Mouse (Mus musculus) urinary bladder, adult 18-20 months (tissue): ENCODE results near the gene Mlf2.
A peak's percentile ranks its signal among the peaks of the same experiment; 100 is the strongest.

ENCODE experiments used
- DNase-seq, 2 experiments: peaks; one replicate each; pipeline ENCODE4 v3.0.0; 2022; ENCODE audit warnings: low spot score in 2 of 2, mixed read lengths in 2 of 2

The Mlf2 gene

DNA sequence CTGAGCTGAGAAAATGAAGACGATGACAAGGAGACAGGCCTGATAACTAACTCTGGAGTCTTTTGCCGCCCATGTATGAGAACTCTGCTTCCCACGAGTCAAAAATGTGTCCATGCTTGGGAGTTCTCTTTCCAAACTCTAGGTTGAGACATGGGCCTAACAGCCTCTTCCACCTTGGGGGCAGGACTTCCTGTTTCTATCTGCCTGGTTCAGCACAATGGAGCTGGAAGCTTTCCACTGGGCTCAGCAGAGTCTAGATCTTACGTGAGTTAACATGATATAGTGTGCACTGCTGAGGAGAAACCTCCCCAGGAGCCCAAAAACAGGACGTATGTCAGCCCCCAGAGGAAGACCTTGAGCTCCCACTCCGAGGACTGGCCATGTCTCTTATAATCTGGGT, 18.0 kb upstream of the Mlf2 start:
- DNase-seq, result no peak

DNA sequence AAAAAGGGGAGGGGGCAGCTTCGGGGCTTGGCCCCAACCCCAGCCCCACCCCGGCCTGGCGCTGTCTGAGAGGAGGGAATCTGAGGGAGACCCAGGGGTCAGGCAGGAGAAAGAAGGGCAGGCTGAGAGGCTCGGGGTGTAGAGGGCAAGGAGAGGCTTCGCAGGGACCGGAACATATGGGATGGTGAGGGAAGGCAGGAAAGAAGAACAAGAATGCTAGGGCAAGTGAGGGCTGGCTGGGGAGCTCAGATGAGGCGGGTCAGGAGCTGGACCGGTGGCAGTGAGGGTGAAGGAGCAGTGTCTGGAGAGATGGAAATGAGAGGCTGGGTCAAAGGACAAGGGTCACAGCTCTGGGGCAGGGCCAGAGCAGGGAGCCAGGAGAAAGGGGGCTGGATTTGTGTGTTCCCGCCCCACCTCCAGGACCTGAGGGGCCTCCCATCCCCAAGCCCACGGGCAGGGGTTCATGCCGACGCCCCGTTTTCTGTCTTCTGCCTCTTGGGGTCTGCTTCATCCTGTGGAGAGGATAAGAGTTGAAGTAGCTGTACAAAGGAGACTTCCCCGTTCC, 17.4 kb upstream of the Mlf2 start:
- DNase-seq, result no peak

DNA sequence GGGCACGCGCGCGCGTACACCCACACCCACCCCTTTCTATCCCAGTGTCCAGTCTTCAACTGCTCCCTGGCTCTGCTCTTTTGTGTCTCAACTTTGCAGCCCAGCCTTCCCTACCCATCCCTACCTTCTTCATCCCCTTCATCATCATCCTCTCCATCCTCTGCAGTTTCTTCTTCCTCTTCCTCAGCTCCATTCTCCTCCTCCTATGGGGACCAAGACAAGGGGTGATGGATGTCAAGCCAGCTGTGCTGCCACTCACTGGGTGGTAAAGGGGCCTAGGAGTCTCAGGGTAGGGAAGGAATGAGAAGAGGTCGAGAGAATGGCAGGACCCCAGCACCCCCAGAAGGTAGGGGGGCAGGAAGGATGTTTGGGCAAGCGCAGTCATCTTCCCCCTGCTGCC, 16.7 kb upstream of the Mlf2 start:
- no peak for DNase-seq

DNA sequence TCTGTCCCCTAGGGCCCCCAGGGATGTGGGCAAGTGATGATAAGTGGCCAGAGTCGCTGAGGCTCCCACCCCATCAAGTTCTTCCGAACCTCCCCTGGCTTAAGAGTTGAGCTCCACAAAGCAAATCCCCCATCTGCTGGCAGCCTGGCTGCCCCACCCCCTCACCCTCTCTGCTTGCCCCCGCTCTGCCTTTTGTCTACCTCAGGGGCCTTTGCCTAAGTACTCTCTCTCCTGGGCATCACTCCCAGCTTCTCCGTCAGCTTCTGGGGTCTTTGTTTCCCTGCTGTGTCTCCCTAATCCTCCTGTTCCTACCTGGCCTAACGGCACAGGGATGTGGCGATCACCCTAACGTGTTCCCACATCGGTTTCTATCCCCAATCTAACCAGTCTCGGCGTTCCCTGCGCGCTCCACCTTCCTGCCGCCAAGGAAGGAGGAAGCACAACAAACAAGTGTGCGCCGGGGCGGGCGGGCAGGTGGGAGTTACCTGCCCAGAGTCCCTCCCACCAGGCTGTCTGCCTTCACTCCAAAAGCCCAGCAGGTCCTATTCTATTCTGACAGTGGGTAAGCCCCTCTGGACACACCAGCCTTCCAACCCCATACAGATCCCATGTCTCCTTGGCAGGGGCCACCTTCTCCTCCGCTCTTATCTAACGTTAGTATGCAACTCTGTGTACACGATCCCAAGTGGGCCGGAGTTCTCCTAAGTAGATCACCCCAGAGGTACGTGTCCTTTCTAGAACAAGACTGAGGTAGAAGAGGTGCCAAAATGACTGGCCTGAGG, 15.8 kb upstream of the Mlf2 start:
- DNase-seq, result peak; percentile 44 to 52

DNA sequence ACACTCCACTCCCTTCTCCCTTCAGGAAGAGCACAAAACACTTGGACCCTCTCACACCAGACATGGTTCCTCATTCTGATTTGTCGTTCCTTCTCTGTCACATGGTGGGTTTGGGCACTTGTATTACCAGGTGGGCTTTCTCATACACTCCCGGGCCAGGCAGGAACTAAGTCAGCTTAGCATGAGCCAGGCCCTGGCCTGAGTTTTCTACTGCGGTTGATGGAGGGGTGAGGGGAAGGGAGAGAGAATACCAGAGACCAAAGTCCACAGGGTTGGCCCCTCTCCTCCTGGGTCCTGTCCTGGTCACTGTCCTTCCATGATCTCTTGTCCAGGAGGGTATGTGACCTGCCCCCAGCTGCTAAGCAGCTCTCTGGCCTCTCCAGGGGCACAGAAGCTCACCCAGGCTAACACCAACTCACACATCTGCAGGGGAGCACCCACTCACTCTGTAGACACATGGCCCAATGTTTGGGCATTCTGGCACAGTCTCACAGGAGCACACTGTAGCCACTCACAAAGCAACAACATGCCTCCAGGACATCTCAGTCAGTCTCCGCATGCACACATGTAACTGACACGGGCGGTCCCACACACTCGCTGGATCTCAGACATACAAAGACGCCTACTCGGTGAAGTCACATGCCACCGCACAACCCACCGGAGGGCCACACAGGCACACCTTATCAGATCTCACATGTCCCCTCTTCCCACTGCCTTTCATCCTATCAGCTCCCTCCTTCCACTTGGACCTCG, 15.1 kb upstream of the Mlf2 start:
- no peak for DNase-seq

DNA sequence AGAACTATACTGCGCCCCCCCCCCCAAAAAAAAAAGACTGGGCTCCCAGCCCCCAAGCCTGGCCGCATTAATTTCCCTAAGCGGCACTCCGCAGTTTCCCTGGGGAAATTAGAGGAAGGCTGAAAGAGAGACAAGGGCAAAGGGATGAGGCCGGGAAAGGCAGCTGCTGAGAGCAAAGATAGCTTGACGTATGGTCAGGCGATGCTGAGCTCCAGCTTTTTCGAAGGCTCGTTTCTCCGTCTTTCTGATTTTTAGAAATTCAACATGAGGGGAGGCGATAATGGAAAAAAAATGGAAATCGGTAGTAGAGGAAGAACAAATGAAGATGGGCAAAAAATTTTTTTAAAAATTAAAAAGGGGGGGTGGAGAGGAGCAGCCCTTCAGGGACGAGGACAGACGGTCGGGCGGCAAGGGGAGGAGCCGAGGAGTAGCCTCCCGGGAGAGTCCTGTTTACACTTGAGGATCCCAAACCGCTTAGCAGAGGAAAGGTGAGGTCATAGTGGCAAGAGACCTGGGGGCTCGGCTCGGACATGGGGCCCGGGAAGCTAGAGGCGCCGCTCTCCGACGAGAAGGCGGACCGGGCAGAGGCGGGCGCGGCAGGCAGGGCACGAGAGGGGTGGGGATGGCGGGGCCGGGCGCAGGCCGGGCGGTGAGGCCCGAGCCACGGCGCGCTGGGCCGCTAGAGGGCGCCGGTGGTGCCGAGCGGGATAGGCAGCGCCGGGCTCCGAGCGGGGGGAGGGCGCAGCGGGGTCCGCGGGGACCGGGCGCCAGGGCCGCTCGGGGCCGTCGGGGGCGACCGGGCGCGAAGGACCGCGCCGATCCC, 14.3 kb upstream of the Mlf2 start:
- peak; percentile 84 to 88 for DNase-seq

DNA sequence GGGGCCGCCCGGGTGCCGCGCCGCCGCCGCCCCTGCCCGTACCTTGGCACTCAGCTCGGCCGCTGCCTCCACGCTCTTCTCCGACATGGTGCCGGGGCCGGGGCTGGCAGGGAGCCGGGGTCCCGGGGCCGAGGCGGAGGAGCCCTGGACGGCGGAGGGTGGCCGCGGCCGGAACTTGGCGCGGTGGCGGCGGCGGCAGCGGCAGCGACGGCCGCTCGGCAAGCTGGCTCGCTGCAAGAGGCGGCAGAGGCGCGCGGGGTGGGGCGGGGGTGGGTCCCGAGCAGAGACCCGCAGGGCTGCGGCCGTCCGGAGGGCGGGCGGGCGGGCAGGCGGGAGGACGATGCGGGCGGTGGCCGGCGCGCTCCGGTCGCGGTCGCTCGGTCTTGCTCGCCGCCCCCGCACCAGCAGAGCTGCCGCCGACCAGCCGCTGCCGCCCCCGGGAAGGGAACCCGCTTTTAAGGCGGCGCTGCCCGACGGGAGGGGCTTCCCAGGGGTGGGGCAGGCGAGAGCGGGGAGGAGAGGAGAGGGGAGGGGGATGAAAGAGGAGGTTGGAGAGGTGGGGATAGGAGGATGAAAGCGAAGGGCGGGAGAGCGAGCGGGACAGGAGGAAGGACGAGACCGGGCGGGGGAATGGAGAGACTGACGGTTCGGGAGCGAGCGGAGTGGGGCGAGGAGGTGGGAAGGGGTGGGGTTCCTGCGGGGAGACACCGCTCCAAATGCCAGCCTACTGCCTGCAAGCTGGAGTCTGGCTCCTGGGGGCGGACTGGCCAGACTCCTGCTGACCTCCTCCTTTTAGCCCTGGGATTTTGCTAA, 13.5 kb upstream of the Mlf2 start:
- peak; percentile 78 to 90 for DNase-seq

DNA sequence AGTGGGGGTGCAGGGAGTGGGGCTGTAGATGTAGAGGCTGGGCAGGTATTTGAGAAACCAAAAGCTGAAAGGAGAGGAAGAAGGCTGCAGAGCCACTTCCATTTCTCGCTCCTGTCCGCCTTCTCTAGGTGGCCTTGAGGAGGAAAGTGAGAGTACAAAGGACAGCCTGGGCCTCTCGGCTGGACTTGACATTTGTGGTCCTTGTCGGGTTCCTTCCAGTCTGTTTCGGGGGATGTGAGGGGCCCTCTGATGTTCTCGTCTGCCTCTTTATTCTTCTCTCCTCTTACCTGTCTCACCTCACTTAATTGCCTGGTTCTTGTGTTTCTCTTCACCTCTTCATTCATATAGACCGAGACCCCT, 12.9 kb upstream of the Mlf2 start:
- no peak for DNase-seq

DNA sequence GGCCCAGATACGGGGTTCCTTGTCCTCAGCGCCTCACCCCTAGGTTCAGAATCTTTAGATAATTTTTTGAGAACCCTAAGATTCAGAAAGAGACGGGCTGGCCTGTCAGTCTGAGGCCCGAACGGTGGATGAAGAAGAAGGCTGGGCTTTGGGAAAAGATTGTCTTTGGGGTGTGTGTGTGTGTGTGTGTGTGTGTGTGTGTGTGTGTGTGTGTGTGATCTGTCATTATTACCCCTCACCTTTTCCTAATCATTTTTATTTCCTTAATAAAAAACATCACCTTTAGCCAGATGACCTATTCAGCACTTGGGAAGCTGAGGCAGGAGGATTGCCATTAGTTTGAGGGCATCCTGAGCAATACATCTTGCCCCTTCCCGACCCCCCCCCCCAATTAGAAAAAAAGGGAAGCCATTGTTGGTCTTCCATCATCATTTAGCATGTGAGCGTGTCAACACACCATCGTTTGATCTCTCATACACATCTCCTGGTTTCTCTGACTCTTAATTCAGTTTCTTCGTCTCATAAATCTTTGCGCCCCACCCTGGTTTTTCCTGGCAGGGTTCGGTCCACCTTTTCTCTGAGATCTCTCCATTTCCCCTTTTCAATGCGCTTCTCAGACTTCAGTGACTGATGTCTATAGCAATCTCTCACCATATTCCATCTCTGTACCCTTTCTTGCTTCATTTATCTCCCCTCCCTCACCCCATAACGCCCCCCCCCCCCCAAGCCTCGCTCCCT, 12.1 kb upstream of the Mlf2 start:
- DNase-seq, result no peak

DNA sequence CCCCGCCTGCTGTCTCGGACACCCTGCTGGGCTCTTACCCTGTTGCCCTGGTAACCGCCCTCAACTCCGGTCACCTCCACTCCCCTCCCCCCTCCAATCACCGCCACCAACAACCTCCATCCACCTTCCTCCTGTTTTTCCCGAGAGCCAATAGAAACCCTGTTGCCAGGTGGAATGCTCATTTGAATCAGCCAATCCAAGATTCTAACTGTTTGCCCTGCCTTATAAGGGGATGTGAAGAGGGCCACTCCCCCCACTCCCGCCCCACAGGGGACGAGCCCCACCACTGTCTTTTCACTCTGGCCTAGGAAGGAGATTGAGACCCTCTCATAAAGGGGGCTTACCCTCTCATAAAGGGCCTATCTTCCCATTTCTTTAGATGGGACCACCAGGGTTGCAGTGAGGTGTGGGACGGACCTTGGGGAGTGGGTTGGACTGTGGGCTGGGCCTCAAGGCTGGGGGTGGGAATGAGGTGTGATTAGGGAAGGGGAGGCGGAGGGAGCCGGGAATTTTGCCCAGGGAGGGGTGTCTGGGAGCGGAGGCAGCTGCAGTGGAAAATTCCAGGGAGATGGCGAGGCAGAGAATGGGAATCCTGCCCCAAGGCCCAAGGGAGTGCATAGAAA, 11.4 kb upstream of the Mlf2 start, which contains the start of gene Ptms:
Gene Ptms, minus strand, starts transcription at position 409 of the 623 bp plus-strand sequence.
- DNase-seq, result peak; percentile 59 to 91

DNA sequence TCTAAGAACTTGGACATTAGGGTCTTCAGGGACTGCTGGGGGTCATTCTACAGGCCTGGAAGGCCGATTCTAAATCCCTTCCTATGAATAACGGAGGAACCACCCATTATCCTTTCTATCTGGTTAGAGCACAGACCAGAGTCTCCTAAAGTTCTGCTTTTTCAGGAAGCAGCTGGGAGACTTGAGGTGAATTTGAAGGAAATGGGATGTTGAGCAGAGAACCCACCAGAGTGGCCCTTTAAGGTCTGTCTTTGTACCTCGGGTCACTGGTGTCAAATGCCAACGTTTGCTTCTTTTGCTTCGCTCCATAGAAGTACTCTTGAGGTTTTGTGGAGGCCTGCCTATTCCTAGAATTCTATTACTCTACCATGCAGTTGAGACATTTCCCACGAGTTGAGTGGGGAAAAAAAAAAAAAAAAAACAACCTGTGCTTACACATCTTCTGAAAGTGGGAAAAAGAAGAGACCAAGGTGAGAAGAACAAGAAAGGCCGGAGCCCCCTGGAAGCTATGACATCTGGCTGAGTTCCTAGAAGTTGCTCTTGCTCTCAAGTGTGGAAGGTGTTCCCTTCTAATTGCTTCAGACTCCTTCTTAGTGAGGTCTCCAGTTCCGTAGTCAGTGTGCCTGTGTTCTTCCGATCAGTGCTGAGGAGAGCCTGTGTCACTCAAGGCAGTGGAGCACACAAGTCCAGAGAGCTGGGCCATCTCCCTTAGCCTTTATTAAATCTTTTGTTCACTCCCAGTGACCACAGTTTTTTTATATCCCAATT, 10.7 kb upstream of the Mlf2 start:
- DNase-seq, result no peak

DNA sequence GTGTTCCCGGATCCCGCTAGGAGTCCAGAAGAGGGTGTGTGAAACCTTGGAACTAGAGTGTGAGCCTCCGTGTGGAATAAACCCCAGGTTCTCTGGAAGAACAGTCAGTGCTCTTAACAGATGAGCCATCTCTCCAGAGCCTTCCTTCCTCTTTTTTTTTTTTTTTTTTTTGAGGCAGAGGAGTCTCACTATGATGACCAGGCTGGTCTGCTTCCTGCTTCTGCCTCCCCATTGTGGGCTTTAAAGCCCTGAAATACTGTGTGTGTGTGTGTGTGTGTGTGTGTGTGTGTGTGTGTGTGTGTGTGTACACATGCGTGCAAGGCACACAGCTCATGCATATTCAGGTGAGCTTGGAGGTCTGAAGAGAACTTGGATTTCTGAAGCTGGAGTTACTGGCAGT, 9.6 kb upstream of the Mlf2 start:
- DNase-seq, result no peak

DNA sequence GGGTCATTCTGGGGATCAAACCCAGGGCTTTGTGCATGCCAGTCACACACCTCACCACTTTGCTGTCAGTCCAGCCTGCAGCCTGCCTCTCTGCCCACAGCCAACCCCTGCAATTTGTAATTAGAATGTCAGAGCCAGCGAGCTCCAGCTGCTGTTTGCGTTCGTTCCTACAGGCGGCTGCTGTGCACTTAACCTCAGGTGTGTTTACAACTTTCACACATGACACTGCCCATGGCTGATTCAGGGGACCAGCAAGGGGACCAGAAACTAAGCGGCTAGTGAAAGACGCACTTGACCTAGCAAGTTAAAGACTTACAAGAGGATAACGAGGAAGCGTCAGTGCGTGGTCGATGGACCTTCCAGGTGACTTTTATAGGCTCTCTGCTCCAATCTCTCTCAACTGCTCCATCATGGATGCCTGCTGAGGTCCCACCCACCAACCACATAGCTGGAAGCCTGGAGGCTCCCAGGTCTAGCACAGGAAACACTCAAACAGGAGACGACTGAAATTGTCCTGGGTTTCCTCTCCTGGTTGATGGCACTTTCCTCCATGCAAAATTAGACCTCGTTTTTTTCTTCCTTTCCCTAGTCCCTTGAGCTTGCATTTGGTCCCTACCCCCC, 5.9 kb upstream of the Mlf2 start:
- DNase-seq, result no peak

DNA sequence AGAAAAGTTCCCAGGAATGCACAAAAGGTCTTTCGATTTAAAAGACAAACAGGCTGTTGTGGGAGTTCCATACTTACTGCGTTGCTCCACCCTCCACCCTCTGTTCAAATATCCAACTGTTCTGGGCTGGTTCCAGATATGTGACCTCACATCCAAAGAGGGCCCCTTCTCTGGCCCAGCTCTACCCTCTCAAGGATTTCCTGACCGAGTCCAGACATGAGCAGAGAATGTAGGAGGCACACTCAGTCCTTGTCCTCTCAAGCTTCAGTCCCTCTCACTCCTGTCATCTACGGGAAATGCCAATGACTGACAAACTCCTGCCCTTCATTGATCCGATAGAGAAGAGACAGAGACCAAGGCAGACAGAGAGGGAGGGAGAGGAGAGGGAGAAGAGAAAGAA, 5.2 kb upstream of the Mlf2 start:
- no peak for DNase-seq

DNA sequence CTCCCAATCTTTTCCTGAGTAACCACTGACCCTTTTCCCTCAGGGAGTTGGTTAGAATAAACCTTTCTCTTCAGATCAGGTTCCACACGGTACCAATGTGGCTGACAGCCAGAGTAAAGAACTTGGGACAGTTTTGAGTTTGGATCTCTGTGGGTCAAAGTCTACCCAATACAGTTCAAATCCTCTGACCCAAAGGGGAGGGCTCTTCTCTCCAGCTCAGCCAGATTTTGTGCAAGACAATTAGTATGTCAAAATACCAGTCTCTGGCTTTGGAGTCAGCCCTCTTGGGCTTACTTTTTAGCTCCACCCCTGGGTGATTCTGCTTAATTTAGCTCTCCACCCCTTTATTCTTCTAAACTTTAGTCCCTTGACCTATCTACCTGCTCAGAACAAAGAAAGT, 955 bp upstream of the Mlf2 start:
- no peak for DNase-seq

DNA sequence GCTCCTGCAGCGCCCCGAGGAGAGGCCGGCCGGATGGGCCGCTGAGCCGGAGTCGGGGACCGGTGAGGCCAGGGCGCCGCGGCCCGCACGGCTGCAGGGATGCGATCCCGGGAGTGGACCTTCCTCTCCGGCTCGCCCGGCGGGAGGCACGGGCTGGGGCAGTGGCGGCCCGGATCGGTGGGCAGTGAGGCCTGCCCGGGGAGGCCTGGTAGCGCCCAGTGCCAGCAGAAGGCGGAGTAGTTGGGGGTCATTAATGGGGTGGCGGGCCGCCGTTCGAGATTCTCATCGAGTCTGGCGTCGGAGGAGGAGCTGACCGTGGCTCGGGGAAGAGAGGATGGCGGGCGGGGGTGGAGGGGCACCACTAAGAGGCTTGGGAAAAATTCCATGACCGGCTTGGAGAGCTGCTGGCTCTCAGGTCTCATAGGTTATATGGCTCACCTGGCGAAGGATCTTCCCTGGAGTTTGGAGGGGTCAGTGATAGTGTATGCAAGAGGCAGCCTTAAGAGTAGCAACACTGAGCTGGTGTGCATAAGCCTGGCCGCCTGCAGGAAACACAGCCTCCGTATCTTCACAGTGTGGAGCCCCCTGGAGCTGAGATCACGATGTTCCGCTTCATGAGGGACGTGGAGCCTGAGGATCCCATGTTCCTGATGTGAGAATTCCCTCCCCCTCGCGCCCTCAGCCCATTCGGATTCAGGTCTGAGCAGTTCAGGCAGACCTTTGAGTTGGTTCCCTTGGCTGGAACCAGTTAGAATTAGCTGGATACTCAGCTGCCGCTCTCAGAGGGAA, 533 bp downstream of the Mlf2 start:
- no peak for DNase-seq

DNA sequence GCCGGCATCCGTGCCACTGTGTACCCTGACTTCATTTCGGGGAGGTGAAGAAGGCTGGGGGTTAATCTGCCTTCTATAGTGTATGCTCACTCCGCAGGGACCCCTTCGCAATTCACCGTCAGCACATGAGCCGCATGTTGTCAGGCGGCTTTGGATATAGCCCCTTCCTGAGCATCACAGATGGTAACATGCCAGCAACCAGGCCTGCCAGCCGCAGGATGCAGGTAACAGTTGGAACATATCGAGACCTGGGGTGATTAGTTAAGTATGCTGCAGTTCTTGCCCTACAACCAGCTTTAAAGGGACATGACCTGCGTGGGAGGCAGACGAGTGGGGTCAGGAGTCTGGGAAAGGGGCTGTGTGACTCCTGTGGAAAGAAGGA, 1.1 kb downstream of the Mlf2 start:
- DNase-seq, result no peak

DNA sequence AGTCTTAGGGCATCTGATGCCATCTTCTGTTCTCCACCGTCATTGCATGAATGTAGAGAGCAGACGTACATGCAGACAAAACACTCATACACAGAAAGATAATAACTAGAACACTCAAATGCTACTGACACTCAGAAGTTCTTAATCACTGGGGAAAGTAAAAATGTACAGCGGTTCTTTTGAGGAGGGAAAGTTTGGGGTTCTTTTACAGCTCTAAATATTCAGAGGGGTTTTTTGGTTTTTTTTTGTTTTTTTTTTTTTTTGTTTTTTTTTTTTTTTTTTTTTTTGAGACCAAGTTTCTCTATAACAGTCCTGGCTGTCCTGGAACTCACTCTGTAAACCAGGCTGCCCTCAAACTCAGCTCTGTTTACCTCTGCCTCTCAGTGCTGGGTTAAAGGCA, 1.9 kb downstream of the Mlf2 start:
- DNase-seq, result no peak
